Mouse (Mus musculus) bone marrow macrophage, adult 2 months (primary cell): ENCODE measurements around the gene Galk1.

Experiments used
- CTCF ChIP-seq: IDR thresholded peaks from 2 replicates; pipeline ENCODE4 v1.5.1; 2012; ENCODE audit warnings: low read depth, mild to moderate bottlenecking, low read length, moderate library complexity
- POLR2A ChIP-seq: IDR thresholded peaks from 2 replicates; pipeline ENCODE4 v1.6.1; 2012; ENCODE audit warnings: mild to moderate bottlenecking, low read depth, low read length, borderline replicate concordance

- TF ChIP-seq CTCF (no peak), POLR2A (no peak)
These were observed 8.2 kb downstream of the Galk1 start for GRCm38 (mm10) chr11:116004186-116004823.
